Mouse (Mus musculus): ENCODE measurements around the gene Mpzl3.
"Not testable (repeated sequence)": the region's sequence is repeated elsewhere in the genome, so short reads cannot be mapped to it uniquely, and the experiment has no call there.

Gene Mpzl3

DNA sequence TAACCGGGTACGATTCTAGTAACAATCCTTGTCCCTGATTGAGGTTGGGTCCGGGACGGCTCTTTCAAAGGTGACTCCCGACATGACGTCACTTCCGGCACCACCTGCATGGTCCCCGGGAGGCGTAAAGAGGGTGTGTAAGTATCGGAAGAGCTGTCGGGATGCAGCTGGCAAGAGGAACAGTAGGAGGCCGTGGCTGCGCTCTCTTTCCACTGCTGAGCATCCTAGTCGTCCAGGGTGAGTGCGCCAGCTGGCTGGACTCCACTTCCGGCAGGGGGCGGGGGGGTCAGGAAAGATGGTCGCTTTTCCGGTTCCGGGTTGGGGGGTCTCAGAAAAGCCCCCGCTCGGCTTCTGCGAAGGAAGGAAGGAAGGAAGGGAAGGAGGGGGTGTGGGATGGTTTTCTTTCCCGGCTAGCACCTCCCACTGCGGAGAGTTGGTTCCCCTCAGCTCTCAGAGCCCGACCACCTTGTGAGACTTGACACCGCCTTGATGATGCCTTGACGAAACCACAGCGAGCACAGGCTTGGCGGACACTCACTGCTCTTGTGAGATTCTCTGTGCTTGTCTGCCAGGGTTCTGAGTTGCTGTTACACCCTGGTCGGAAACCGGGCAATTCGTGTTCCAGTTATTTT is at the start of gene Mpzl3:
Gene Mpzl3, plus strand, starts transcription at position 105 of the 632 bp plus-strand sequence.
- peak; percentile 84 to 89 for DNase-seq (ENCODE audit: low spot score in 2 of 2)

DNA sequence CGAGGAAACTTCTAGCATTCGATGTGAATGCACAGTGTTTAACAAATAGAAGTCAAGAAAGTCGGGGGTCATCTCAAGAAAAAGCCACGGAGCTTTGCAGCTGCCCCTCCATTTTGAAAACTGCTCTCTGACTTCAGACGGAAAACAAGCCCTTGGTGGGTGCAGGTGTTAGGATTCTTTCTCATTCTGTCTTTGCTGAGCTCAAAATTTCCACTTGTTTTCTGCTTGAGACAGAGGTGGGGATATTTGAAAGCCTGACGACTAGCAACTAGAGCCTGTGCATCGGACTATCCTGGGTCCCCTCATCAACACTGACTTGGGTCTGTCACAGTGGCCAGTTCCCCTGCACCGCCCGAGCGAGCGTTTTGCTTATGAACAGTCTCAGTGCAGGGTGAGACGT is 47.6 kb upstream of the Mpzl3 start:
- DNase-seq (ENCODE audit: low spot score in 2 of 2) = no peak

DNA sequence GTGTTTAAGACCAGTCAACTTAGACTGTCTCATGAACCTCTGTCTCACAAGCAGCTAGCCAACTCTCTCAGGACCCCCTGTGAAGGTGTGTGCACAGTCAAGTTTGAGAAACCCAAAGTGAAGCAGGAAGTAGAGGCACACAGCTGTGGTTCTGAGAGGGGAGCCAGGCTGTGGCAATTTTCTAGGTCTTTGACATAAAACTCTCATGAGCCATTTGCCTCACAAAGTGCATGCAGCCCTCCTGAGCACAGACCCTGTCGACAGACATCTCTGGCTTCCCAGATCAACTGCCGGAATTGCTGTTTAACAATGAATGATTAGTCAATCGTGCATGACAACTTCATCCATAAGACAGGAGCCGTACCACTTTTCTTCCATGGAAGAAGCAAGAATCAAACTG is 46.6 kb upstream of the Mpzl3 start:
- peak; percentile 69 to 71 for DNase-seq (ENCODE audit: low spot score in 2 of 2)

DNA sequence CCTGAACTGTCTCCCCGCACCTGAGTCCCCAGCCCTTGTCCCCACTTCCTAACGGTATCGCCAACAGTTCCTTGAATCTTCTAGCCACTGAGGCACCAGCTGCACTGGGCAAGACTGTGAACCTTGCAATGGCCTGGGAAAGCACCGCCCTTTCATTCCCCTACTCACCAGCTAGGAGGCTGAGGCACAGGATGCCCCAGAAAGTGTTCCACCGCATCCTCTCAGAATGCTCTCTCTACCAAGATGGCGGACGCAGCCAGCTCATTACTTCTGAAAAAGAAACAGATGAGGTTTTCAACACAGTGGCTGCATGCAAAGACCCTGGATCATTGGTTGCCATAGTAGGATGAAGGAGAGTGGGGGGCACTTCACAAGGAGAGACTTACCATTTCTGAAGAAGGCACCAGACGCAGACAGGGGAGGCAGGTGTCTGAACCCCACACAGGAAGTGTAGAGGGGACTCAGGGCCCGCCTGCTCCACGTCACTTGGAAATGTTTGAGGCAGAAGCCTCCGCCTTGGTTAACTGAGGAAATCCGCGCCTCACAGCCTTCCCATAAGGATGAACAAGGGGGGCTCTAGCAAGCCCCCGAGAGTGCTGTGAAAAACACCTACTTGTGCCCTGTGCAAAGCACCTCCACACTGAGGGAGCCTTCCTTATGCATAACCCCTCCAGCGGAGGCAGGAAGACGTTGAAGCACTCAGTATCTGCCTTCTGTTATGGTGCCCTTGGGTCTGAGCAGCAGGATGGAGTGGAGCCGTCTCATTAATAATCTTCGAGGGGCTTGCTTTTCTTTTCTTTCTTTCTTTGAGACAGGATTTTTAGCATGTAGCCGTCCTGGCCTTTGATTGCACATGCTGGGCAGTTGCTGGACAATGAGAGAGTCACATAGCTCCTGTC is 45.6 kb upstream of the Mpzl3 start, which contains the start of gene Cd3e:
Gene Cd3e, minus strand, starts transcription at position 448 of the 899 bp plus-strand sequence.
- DNase-seq (ENCODE audit: low spot score in 2 of 2) = peak; percentile 75 to 84

DNA sequence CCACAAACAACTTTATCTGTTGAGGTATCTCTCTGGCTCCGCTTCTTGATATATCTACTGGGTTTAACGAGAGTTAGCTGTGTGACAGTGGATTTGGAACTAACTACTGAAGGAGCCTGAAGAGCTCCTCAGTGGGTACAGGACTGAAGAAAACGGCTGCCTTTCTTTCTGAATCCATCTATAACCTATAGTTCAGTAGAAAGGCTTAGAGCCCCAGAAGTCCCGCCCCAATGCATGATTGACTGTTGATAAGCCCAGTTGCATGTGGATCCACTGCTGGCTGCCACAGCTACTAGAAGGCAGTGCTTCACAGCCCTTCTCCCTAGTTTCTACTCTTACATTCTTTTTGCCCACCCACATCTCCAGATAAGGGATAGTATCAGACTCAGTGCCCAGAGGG is 44.5 kb upstream of the Mpzl3 start:
- peak; percentile 69 to 71 for DNase-seq (ENCODE audit: low spot score in 2 of 2)

DNA sequence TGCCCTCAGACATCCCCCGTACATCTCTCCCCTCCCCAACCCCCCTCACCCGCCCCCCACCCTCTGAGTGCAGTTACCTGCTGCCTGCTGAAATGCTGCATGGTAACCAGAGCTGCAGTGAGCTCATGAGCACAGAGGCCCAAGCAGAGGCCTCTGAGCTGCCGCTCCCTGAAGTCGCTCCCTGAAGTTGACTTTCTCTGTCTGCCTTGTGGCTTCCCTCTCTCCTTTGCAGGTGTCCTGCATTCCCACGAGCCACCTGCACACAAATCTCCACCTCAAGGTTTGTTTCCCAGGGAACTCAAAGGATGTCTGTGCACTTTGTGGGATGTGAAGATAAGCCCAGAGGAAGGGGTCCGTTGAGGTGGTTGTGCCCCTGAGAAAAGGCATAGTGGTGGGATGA is 43.7 kb upstream of the Mpzl3 start:
- no peak for DNase-seq (ENCODE audit: low spot score in 2 of 2)

DNA sequence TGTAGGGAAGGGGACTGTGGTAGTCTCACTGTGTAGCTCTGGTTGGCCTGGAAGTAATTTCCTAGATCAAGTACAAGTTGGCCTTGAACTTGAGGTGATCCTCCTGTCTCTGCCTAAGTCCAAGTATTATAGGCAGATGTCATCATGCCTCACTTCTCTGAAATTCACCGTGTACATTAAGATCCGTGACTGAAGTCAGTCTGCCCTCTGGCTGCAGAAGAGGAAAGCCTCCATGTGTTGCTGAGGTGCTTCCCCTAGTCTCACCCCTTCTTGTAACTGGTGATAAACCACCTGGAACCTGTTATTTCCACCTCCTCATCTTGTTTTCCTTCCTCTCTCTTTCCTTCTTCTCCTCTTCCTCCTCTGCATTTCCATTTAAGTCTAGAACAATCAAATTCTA is 40.1 kb upstream of the Mpzl3 start:
- no peak for DNase-seq (ENCODE audit: low spot score in 2 of 2)

DNA sequence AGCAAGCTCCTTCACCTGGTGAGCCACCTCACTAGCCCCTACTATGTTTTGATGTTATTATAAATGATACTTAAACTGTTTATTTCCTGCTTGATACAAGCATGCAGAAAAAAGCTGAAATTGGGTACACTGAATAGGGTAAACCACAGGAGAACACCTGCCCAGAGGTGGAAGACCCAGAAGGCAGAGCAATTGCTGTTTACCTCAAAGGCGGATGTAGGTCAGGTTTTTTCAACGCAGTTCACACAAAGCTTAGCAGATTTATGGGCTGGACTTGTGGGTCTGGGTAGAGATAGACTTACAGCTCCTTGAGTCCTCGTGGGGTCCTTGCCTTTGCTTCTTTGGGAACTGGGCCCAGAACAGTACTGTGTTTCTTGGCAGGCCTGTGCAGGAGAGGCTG is 39.1 kb upstream of the Mpzl3 start:
- peak; percentile 56 to 60 for DNase-seq (ENCODE audit: low spot score in 2 of 2)

DNA sequence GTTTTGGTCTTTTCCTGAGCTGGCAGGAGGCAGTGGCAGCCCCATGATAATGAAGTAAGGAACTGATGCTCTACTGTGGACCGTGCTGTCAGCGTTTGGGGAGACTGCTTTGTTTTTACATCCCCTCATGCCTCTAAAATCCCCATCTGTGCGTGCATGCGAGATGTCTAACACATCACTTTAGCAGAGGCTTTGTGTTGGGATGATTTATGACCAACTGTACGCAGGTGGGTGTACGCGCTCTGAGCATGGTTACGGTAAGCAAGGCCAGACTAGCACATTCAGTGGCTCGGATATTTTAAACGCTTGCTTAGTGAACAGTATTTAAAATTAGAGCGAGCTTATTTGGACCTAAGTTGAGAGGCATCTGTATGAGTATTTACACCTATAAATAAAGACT is 37.0 kb upstream of the Mpzl3 start:
- no peak for DNase-seq (ENCODE audit: low spot score in 2 of 2)

DNA sequence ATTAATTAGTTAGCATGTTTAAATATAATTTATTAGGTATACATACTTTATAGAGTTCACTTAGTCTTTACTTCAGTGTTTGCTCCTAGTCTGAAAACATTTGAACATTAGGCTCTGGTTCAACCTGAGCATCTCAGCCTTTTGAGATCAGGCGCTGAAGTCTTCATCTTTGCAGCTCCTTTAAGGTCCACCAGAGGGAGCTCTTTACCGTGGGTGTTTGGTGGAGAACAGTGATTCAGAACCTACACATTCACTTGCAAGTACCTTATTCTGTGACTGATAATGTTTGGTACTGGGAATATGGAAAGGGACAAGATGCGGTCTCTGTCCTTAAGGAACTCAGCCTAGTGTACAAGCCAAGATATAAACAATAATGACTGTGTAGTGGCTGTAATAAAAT is 32.2 kb upstream of the Mpzl3 start:
- peak; percentile 64 to 83 for DNase-seq (ENCODE audit: low spot score in 2 of 2)

DNA sequence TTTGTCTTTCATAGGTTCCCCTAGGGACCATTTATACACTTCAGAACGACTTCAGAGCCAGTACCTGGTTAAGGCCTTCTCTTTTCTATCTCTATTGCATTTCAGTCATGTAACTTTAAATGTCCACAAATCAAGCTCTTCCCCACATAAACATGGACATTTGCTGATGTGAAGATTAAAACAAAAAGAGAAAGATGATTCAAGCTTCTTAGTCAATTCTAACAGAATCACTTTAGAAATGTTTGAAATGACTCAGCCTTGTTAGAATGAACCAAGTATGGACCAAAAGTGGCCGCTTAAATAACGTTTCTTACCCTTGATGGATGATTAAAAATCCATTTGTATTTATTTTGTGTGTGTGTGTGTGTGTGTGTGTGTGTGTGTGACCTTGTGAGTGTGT is 31.3 kb upstream of the Mpzl3 start:
- no peak for DNase-seq (ENCODE audit: low spot score in 2 of 2)

DNA sequence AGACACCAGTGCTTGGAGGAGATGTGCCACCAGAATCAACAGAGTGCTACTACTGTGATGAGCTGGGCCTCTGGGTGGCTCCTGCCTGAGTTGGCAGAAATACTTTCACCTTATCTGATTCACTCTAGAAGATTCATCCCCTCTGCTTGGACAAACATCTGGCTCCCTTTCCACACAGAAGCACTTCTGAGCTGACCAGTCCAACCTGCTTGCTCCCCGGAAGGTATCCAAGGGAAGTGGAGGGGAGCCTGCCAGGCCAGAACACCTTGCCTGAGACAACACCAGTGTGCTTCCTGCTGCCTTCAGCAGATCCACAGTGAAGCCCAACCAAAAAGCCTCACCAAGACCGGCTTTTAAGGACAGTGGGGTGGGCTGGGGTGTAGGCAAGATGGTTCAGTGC is 30.8 kb upstream of the Mpzl3 start:
- DNase-seq (ENCODE audit: low spot score in 2 of 2) = no peak

DNA sequence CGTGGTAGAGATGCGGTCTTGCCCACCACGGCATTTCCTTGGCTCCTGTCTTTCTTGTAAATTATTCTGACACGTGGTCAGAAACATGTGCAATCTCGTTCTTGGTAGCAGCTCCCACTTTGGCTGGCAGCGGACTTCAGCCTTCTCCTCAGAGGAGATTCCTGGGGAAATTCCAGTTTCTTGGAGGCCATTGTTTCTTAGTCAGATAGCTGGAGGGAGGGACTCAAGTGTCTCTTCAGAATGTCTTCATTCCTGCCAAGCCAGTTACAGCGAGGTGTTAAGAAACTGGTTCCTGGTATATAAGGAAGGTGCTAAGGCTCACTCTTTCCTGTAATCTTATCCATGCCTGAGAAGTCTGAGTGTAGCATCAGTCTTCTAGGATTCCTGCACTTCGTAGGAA is 27.6 kb upstream of the Mpzl3 start:
- DNase-seq (ENCODE audit: low spot score in 2 of 2) = no peak

DNA sequence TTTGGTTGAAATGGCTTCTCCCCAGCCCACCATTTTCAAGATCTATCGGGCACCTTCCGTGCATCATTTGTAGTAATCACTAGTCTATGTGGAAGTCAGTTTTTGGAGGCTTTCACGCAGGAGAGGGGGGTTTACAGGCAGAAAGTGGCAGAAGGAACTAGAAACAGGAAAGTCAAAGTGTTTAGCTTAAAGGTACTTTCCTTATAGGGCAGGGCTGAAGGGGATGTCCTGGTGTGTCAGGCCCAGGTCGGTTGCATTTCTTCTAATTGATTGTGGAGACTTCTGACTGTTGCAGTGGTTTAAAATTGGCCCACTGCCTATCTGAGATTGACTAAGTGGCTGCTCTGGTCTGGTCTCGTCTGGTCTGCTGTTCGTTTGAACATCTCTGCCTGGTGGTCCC is 24.6 kb upstream of the Mpzl3 start:
- DNase-seq (ENCODE audit: low spot score in 2 of 2) = no peak

DNA sequence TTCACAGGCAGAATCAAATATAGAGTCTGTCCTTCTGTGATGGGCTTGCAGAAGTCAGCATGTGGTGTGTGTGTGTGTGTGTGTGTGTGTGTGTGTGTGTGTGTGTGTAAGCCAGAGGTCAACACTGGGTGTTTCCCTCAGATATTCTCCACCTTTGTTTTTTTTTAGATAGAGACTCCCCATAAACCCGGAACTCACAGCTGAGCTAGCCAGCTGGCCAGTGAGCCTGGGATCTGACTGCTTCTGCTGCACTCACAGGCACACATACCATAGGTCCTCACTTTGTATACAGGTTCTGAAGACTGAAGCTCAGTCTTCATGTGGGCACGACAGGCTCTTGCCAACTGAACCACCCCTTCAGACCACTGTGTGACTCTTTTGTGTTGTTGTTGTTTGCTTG is 22.7 kb upstream of the Mpzl3 start:
- DNase-seq (ENCODE audit: low spot score in 2 of 2) = no peak

DNA sequence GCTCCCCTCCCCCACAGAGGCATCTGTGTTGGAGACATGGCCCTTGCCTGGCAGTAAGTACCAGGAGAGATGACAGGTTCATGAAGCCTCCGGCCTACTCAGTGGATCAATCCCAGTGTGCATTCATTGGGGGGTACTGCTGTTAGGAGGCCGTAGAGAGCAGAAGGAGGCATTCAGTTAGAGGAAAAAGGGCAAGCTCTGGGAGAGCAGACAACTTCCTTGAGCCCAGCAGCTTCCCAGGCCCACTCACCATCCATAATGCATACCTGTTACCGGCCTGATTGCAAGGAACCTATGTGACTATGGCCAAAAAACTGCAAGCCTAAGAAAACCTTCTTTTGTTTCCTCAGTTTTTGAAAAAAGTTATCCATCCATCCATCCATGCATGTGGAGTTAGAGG is 20.5 kb upstream of the Mpzl3 start:
- no peak for DNase-seq (ENCODE audit: low spot score in 2 of 2)

DNA sequence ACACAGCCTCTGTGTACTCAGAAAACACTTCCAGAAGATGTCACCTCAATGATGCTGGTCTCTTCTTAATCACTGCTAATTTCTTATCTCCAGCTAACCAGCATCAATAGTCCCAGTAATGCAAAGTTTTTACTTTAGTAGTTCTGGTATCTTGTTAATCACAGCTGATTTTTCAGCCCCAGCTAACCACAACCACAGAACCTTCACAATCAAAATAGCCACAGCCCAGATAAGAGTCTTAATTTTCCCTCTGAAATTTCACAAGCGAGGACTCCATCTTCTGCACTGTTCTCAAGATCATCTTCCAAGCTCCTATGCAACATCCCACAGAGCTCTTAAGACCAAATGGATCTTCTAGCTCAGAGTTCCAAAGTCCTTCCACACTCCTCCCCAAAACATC is 17.2 kb upstream of the Mpzl3 start:
- not testable (repeated sequence) for DNase-seq (ENCODE audit: low spot score in 2 of 2)

DNA sequence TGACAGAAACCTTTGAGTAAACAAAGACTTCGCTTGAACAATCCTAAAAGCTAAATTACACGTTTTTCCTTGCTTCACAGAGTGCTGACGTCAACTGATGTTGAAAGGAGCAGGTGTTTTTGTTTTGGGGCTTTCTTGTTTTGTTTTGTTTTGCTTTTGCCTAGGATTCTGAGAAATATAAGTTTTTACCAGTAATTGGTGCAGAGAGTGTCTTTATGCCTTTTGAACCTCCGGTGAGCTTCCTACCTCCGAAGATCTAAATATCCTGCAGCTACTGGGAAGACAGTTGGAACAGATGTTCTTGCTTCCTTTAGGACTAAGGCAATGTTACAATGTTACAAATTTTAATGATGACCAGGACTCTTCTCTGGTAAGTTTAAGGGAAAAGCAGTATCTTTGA is 15.5 kb upstream of the Mpzl3 start, which contains the start of gene Mpzl2:
Gene Mpzl2, plus strand, starts transcription at position 301 of the 400 bp plus-strand sequence.
- no peak for DNase-seq (ENCODE audit: low spot score in 2 of 2)

DNA sequence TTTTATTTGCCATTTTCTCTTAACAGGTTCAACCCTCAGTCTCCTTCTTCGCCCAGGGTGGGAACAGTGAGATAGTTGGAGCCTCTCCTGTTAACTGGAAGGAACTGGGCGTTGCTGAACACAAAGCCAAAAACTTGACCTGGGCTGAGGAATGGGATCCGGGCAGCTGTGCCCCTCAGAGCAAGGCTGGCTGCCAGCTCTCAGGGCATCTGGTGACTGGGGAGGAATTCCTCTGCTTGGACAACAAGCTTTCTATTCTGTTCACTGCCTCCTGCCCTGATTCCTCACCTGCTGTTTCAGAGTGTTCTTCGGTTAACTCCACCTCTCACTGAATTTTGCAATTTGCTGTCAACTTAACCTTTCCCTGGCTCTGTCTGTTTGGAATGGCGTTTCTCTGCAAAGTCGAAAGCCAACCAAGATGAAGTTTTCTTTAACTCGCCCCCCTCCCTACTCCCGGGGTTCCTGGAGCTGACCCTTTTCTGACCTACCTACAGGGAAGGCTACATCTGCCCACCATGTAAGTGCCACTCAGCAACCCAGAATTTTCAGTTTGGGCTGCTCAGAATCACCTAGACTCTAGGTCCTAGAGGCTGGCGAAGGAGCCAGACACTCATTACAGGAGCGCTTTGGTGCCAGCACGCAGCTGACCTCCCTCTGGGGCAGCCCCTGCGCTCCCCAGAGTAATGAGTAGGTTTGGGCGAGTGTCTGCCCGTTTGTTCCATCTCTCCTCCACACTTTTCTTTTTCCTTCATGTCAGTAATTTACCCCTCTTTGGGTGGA is 14.7 kb upstream of the Mpzl3 start:
- no peak for DNase-seq (ENCODE audit: low spot score in 2 of 2)

DNA sequence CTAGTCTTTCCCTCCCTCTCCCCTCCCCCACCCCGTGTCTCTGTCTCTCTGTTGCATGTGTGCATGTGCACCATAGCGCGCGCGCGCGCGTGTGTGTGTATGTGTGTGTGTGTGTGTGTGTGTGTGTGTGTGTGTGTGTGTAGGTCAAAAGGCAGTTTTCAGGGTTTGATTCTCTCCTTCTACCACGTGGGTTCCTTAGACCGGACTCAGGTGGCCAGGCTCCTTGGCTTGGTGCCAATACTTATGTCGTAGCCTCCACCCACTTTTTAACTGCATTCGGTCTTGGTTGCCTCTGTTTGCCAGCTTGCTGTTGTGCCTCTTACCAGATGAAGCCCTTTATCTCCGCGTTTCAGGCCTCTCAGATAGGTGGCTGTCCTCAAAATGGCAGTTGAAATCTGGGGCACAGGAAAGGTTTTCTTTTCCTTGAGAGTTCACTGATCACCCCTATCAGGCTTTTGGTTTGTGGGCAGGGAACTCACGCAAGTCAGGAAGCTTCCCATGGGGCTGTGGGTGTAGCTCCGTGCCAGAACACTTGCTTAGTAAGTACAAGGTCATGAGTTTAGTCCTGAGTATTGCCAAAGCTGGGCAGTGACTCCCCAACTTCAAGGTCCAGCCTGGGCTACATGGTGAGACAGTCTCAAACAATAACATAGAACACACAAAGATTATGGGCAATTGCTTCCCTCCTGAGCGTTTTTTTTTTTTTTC is 13.7 kb upstream of the Mpzl3 start:
- no peak for DNase-seq (ENCODE audit: low spot score in 2 of 2)

DNA sequence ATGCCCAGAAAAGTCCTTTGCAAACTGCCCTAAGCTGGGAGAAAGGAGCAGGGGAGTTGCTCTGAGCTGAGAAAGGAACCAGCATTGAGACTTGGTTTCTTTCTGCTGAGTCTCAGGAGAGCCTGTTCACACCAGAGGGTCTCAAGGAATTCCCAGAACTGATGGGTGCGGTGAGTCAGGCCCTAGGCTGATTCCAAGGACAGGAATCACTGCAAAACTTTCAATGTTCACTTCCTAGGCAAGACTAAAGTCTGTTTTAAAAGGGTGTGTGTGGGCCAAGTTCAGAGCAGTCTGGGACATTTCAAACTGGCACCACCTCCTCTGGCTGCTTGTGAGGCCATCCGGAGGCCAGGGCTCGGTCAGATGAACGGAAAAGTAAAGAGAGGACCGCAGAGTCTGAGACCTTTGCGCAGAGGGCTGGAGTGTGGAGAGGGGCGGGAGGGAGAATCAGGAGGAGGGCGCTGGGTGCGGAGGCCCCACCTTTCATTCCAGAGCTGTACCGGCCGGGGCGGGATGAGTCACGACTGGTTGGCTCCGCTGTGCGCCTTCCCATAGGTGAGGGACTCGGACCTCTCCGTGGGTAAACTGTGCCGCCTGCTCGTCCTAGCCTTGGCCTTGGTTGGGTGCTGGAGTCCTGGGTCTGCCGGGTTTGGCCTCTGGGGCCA is 12.8 kb upstream of the Mpzl3 start:
- DNase-seq (ENCODE audit: low spot score in 2 of 2) = no peak

Data from thymus, postnatal 10 days (tissue).